Mouse (Mus musculus) midbrain, postnatal 0 days (tissue): Measurements from ENCODE around the gene Fbxl16. TPM values are rescaled to one million over a fixed set of nuclear protein-coding genes. Genes with fewer than 3 reads are reported as not detected.

Experiments
- ATAC-seq: fragments of 200-750 bp; cut with Nextera tagmentation; 2 replicates; pipeline ENCODE4 v1.8.0; 2017; ENCODE audit warnings: moderate number of reproducible peaks, mild to moderate bottlenecking, moderate TSS enrichment, moderate library complexity; ENCODE audit not compliant: low FRiP score
- DNase-seq: peaks from one replicate; pipeline ENCODE4 v3.0.0-alpha.2; 2015; ENCODE audit warnings: low spot score
- H3K27ac ChIP-seq: fragments of 300-500 bp; sonication (generic); 2 replicates; pipeline ENCODE4 v1.5.1; 2014; ENCODE audit warnings: low read depth, mild to moderate bottlenecking, low read length, mixed read lengths
- H3K27me3 ChIP-seq: fragments of 300-500 bp; sonication (generic); 2 replicates; pipeline ENCODE4 v1.6.1; 2014; ENCODE audit warnings: low read length, control low read depth, mixed read lengths; ENCODE audit not compliant: insufficient read depth
- H3K36me3 ChIP-seq: fragments of 300-500 bp; sonication (generic); 2 replicates; pipeline ENCODE4 v1.6.1; 2014; ENCODE audit warnings: low read length, control low read depth, mixed read lengths; ENCODE audit not compliant: insufficient read depth
- H3K4me1 ChIP-seq: fragments of 300-500 bp; sonication (generic); 2 replicates; pipeline ENCODE4 v1.6.1; 2014; ENCODE audit warnings: mild to moderate bottlenecking, control low read depth, antibody characterized with exemption, low read length, mixed read lengths; ENCODE audit not compliant: insufficient read depth
- H3K4me2 ChIP-seq: fragments of 300-500 bp; sonication (generic); 2 replicates; pipeline ENCODE4 v1.6.1; 2014; ENCODE audit warnings: low read depth, mild to moderate bottlenecking, low read length, mixed read lengths; ENCODE audit not compliant: poor library complexity, severe bottlenecking
- H3K4me3 ChIP-seq: fragments of 300-500 bp; sonication (generic); 2 replicates; pipeline ENCODE4 v1.5.1; 2014; ENCODE audit warnings: low read depth, mild to moderate bottlenecking, low read length, moderate library complexity
- H3K9ac ChIP-seq: fragments of 300-500 bp; sonication (generic); replicated peaks from 2 replicates; pipeline ENCODE4 v1.6.1; 2014; ENCODE audit warnings: mild to moderate bottlenecking, low read length, moderate library complexity, mixed read lengths; ENCODE audit not compliant: poor library complexity, severe bottlenecking
- H3K9me3 ChIP-seq: fragments of 300-500 bp; sonication (generic); 2 replicates; pipeline ENCODE4 v1.6.1; 2016; ENCODE audit warnings: low read length, control low read depth
- CTCF ChIP-seq: IDR thresholded peaks from 2 replicates; pipeline ENCODE4 v1.5.1; 2016; ENCODE audit warnings: antibody characterized with exemption, mild to moderate bottlenecking
- WGBS: fragments of 180-500 bp; shearing (Covaris S2); extraction: QIAGEN DNeasy Blood & Tissue Kit; methylation state at CpG from one replicate; pipeline ENCODE4 v1.1.7; 2014; 5-methylcytosine and 5-hydroxymethylcytosine counted together
- polyA plus RNA-seq: library from polyadenylated mRNA; unstranded; fragments of >200 nt; fragmentation: Nextera tagmentation; extraction: Ambion mirVana; gene quantifications from 2 replicates; pipeline ENCODE4 v1.2.1, GENCODE M21; 2015
- total RNA-seq: library from RNA; depleted of rRNA; stranded (reverse); fragments of >200 nt; gene quantifications from 2 replicates; pipeline ENCODE4 v1.2.3, GENCODE M21; 2014

Fbxl16 gene
- total and polyA plus RNA-seq, 2 experiments from 2014 or later, result 51.7 to 154 TPM

DNA sequence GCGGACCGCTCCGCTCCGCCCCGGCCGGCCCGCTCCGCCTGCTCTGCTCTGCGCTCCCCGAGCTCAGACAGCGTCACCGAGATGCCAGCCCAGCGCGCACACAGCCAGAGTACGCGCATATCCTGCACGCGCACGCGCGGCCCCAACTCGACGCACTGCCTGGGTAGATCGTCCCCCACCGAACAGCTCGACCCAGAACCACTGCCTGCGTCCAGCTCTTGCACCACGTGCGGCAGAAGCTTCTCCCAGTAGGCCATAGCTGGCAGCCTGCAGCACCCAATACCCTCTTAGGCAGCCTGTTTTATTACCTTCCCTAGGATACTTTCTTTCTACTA is 28.2 kb downstream of the Fbxl16 start, which contains the start of gene Rhbdl1:
Gene Rhbdl1 (minus strand): TSS at position 220 of the 335 bp plus-strand sequence.
- no peak for TF ChIP-seq CTCF
- Histone ChIP-seq H3K36me3 (peaks cover 44% of the 10 kb centered on the region), H3K27me3 (no peaks in the 10 kb centered on the region), H3K4me2 (peak within 1 kb of the TSS; percentile 75), H3K27ac (peak within 1 kb of the TSS; percentile 82), H3K4me1 (peaks cover 27% of the 10 kb centered on the region), H3K9ac (peak within 1 kb of the TSS; percentile 81), H3K9me3 (no peaks in the 10 kb centered on the region), H3K4me3 (peak within 1 kb of the TSS; percentile 41)
- DNase-seq, result peak; percentile 88
- ATAC-seq, result peak; percentile 50; the same call in 1 of the 2 replicates
- under 1% methylated on average over 26 of the region's 29 CpGs for WGBS

- peaks cover 45% of the 10 kb centered on the region for H3K36me3 ChIP-seq
- ATAC-seq (no peak), DNase-seq (peak; percentile 51)
- no peaks in the 10 kb centered on the region for H3K27me3 ChIP-seq
- 11% methylated on average over 3 of the region's 3 CpGs for WGBS
- H3K4me3 ChIP-seq, result peak overlapping the region; percentile 41; the same call in 1 of the 2 replicates
- H3K9ac ChIP-seq, result peak overlapping the region; percentile 81; the same call in 1 of the 2 replicates
- H3K9me3 ChIP-seq, result no peaks in the 10 kb centered on the region
- peak overlapping the region; percentile 82 for H3K27ac ChIP-seq
- TF ChIP-seq CTCF, result no peak
- H3K4me1 ChIP-seq, result peaks cover 27% of the 10 kb centered on the region
- H3K4me2 ChIP-seq, result peak overlapping the region; percentile 75
Observed at GRCm38 (mm10) chr17:25837533-25837932, 28.6 kb downstream of the Fbxl16 start.

DNA sequence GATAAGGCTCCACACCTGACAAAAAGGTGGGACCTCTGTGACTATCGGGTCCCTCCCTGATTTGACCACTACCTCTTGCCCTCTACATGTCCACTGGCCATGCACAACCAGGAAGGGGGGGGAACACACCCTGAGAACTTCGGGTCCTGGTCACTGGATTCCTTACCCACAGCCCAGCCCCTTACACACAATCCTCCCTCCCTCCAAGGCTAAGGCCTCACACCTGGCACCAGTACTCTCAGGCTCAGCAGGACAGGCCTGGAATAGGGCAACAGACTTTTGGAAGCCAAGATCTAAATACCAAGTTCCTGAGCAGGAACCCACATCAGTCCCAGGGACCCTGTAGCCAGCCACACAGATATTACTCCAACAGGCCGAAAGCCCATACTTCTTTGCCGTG is 30.0 kb downstream of the Fbxl16 start:
- ATAC-seq, result no peak
- Histone ChIP-seq H3K4me2 (no peak overlapping the region), H3K9ac (no peak overlapping the region), H3K27me3 (no peaks in the 10 kb centered on the region), H3K27ac (no peak overlapping the region), H3K36me3 (peaks cover 46% of the 10 kb centered on the region), H3K4me1 (peaks cover 33% of the 10 kb centered on the region), H3K4me3 (no peak overlapping the region), H3K9me3 (no peaks in the 10 kb centered on the region)
- WGBS, result 95% methylated on average over 4 of the region's 4 CpGs
- no peak for DNase-seq
- TF ChIP-seq CTCF, result no peak

DNA sequence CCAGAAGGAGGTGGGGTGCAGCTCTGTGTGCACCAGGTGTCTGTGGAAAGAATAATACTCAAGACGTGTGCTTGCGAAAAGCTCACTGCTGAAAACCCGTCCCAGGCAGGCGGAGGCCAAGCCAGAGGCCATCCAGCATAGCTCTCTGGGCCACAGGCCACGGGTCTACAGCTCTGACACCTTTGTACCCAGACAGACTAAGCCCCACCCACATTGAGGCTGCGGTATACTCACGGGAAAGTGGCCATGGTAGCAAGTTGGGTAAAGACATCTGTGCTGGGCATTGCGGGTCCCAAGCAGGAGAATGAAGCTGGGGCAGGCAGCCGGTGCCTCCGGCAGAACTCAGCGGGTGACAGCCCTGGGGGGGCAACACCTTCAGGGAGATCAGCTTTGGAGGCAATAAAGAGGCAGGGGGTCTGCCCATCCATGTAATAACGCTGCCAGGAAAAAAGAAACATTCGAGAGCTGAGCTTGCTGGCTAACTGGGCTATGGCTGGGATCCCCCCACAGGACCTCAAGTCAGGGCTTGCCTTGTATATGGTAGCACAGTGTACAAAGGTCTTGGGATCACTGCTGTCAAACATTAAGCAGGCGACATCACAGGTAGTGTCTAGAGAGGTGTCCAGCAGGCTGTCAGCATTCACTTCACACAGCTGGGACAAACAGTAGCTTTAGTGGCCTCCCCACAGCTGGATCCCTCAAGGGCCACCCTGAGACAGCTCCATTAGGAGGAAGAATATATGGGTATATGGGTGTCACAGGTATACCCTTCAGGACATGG is 30.8 kb downstream of the Fbxl16 start:
- no peaks in the 10 kb centered on the region for H3K27me3 ChIP-seq
- no peak overlapping the region for H3K9ac ChIP-seq
- H3K27ac ChIP-seq, result no peak overlapping the region
- no peaks in the 10 kb centered on the region for H3K9me3 ChIP-seq
- peaks cover 26% of the 10 kb centered on the region for H3K4me1 ChIP-seq
- no peak for ATAC-seq
- no peak overlapping the region for H3K4me3 ChIP-seq
- TF ChIP-seq CTCF, result no peak
- peaks cover 46% of the 10 kb centered on the region for H3K36me3 ChIP-seq
- WGBS, result 87% methylated on average over 14 of the region's 14 CpGs
- H3K4me2 ChIP-seq, result no peak overlapping the region
- DNase-seq, result no peak

DNA sequence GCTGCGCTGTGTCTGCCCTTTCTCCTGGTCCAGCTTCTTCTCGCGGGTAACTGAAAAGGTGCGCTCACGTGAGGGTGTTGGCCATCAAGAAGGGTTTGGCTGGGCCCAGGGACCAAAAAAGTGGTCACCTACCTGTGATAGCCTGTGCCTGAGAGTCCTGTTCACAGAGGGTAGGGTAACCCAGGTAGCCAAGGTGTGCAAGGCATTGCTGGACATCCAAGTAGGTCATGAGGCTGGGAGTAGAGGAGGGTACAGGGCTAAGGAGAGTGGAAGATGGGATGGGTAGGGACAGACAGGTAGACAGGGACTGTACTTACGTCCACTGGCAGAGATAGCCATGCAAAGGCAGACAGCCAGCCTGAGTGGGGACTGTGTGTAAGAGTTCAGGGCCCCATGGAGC is 31.6 kb downstream of the Fbxl16 start:
- Histone ChIP-seq H3K36me3 (peaks cover 37% of the 10 kb centered on the region), H3K4me3 (no peak overlapping the region), H3K4me1 (peaks cover 22% of the 10 kb centered on the region), H3K9ac (no peak overlapping the region), H3K27me3 (no peaks in the 10 kb centered on the region), H3K9me3 (no peaks in the 10 kb centered on the region), H3K4me2 (no peak overlapping the region), H3K27ac (no peak overlapping the region)
- no peak for TF ChIP-seq CTCF
- no peak for DNase-seq
- no peak for ATAC-seq
- WGBS, result over 99% methylated on average over 6 of the region's 6 CpGs

DNA sequence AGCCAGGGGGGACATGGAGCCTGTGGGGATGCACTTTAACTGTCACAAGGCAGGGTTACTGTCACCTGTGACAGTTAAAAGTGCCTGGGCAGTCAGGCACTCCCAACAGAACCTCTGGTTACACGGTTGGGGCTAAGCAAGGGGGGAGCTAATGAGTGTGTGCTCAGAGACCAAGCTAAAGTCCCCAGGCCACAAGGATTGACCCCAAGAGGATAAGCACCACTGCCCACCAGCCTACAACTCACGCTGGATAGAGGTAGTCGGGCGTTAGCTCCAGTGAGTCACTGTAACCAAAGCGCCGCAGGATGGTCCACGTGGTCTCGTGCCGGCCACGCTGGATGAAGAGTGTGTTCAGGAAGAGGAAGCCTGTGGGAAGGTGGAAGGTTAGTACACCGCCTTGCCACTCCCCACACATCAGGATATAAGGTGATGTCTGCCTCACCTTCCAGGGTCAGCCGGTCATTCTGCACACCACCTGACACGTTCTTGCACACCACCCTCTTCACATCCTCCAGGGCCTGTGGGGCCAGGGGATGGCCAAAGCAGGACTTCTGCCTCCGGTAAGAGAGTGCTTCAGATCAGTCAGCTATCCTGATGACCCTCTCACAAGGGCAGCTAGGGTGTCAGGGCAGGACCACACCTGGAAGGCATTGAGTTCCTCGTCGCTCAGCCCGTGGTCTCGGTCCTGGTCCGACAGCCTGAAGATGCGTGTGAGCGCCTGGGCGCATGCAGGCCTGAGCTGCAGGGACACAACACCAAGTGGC is 32.4 kb downstream of the Fbxl16 start, which contains the start of gene Gm20683:
Gene Gm20683 (minus strand): TSS at position 647 of the 764 bp plus-strand sequence.
- Histone ChIP-seq H3K4me2 (no peak within 1 kb of the TSS), H3K9ac (no peak within 1 kb of the TSS), H3K36me3 (peaks cover 37% of the 10 kb centered on the region), H3K4me3 (no peak within 1 kb of the TSS), H3K4me1 (peaks cover 15% of the 10 kb centered on the region), H3K9me3 (no peaks in the 10 kb centered on the region), H3K27ac (no peak within 1 kb of the TSS), H3K27me3 (no peaks in the 10 kb centered on the region)
- DNase-seq (no peak), ATAC-seq (no peak)
- TF ChIP-seq CTCF, result no peak
- WGBS, result 94% methylated on average over 22 of the region's 22 CpGs
